Mouse (Mus musculus) thymus, adult 2 months (tissue): ENCODE results near the gene Olfr514. TPM values are rescaled to one million over a fixed set of nuclear protein-coding genes. Genes with fewer than 3 reads are reported as not detected.
"Not testable (repeated sequence)": the region's sequence is repeated elsewhere in the genome, so short reads cannot be mapped to it uniquely, and the experiment has no call there.

Source experiments
- DNase-seq: peaks from one replicate; pipeline ENCODE4 v3.0.0; 2021
- H3K27ac ChIP-seq: fragments of 200-500 bp; 2 replicates; pipeline ENCODE4 v1.5.1; 2012; ENCODE audit warnings: low read length, control low read depth; ENCODE audit not compliant: control insufficient read depth, insufficient read depth
- H3K27me3 ChIP-seq: fragments of 200-500 bp; 2 replicates; pipeline ENCODE4 v1.6.1; 2012; ENCODE audit warnings: mild to moderate bottlenecking, low read length, moderate library complexity, mixed read lengths; ENCODE audit not compliant: control insufficient read depth, insufficient read depth
- H3K36me3 ChIP-seq: fragments of 200-500 bp; 2 replicates; pipeline ENCODE4 v1.6.1; 2012; ENCODE audit warnings: mild to moderate bottlenecking, low read length, moderate library complexity; ENCODE audit not compliant: control insufficient read depth, insufficient read depth
- H3K4me1 ChIP-seq: fragments of 200-500 bp; replicated peaks from 2 replicates; pipeline ENCODE4 v1.6.1; 2012; ENCODE audit warnings: low read length; ENCODE audit not compliant: control insufficient read depth, insufficient read depth
- H3K4me3 ChIP-seq: fragments of 200-500 bp; 2 replicates; pipeline ENCODE4 v1.5.1; 2012; ENCODE audit warnings: mild to moderate bottlenecking, low read length, control low read depth, moderate library complexity; ENCODE audit not compliant: control insufficient read depth, insufficient read depth
- CTCF ChIP-seq: fragments of 200-500 bp; IDR thresholded peaks from 2 replicates; pipeline ENCODE4 v1.5.1; 2012; ENCODE audit warnings: mild to moderate bottlenecking, control low read depth, low read length, moderate library complexity, borderline replicate concordance; ENCODE audit not compliant: control insufficient read depth, poor library complexity, insufficient read depth; ENCODE audit errors: extremely low read depth
- POLR2A ChIP-seq: fragments of 200-500 bp; IDR thresholded peaks from 2 replicates; pipeline ENCODE4 v1.6.1; 2012; ENCODE audit warnings: mild to moderate bottlenecking, low read length, control low read depth, moderate library complexity; ENCODE audit not compliant: control insufficient read depth, poor library complexity, insufficient read depth; ENCODE audit errors: extremely low read depth
- WGBS: fragments of 180-500 bp; shearing (Covaris S2); methylation state at CpG from one replicate; pipeline ENCODE4 v1.1.7; 2018; 5-methylcytosine and 5-hydroxymethylcytosine counted together
- polyA plus RNA-seq: library from polyadenylated mRNA; depleted of rRNA; stranded (reverse); fragments of >200 nt; gene quantifications from 2 replicates; pipeline ENCODE4 v1.2.3, GENCODE M21; 2012; rRNA removed

The Olfr514 gene
- polyA plus RNA-seq: not detected in 2 replicates

GRCm38 (mm10) chr7:108825897-108826296, at the start of gene Olfr514:
Olfr514 (minus strand) TSS chr7:108825997.
- TF ChIP-seq CTCF (no peak), POLR2A (no peak)
- no peak within 1 kb of the TSS for H3K4me3 ChIP-seq
- H3K27me3 ChIP-seq: no peaks in the 10 kb centered on the region
- no peak for DNase-seq
- no peaks in the 10 kb centered on the region for H3K36me3 ChIP-seq
- H3K4me1 ChIP-seq: no peaks in the 10 kb centered on the region
- no peak within 1 kb of the TSS for H3K27ac ChIP-seq

- Histone ChIP-seq H3K36me3 (no peaks in the 10 kb centered on the region), H3K4me1 (no peaks in the 10 kb centered on the region), H3K4me3 (no peak within 1 kb of the TSS), H3K27me3 (no peaks in the 10 kb centered on the region), H3K27ac (no peak within 1 kb of the TSS)
- WGBS: 52% methylated on average over 2 of the region's 2 CpGs
- DNase-seq: no peak
- TF ChIP-seq POLR2A (no peak), CTCF (no peak)
These were observed 46.5 kb upstream of the Olfr514 start, which contains the start of gene Olfr517 for GRCm38 (mm10) chr7:108872279-108872678. Olfr517 (minus strand) TSS chr7:108872379.

DNA sequence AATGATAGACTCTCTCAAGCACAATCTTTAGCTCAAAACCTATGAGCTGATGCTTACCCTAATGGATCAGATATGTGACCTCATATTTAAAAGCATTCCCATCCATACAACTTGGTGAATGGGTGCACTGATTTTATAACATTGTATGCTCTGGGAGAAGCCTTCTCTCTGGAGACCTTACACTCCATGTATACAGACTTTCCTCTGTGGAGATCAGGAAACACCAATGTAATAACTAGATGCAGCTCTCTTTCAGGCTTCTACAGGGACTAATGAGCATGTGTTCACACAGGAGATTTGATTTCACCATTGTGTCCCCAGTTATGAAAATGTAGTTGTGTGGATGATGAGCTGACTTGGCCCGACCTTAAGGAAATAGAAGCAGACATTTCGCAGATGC, 24.6 kb upstream of the Olfr514 start, which contains the start of gene Olfr516:
Gene Olfr516 (minus strand): TSS at position 101 of the 400 bp plus-strand sequence.
- no peaks in the 10 kb centered on the region for H3K27me3 ChIP-seq
- no peak within 1 kb of the TSS for H3K27ac ChIP-seq
- TF ChIP-seq CTCF (no peak), POLR2A (no peak)
- no peaks in the 10 kb centered on the region for H3K4me1 ChIP-seq
- no peaks in the 10 kb centered on the region for H3K36me3 ChIP-seq
- 93% methylated on average over 2 of the region's 2 CpGs for WGBS
- no peak within 1 kb of the TSS for H3K4me3 ChIP-seq
- DNase-seq: no peak

GRCm38 (mm10) chr7:108814593-108815215, 11.1 kb downstream of the Olfr514 start:
- WGBS: 45% methylated on average over 5 of the region's 5 CpGs
- peak; percentile 4 for DNase-seq
- not testable (repeated sequence) for H3K4me3 ChIP-seq, H3K27ac ChIP-seq, H3K36me3 ChIP-seq, H3K4me1 ChIP-seq, H3K27me3 ChIP-seq

DNA sequence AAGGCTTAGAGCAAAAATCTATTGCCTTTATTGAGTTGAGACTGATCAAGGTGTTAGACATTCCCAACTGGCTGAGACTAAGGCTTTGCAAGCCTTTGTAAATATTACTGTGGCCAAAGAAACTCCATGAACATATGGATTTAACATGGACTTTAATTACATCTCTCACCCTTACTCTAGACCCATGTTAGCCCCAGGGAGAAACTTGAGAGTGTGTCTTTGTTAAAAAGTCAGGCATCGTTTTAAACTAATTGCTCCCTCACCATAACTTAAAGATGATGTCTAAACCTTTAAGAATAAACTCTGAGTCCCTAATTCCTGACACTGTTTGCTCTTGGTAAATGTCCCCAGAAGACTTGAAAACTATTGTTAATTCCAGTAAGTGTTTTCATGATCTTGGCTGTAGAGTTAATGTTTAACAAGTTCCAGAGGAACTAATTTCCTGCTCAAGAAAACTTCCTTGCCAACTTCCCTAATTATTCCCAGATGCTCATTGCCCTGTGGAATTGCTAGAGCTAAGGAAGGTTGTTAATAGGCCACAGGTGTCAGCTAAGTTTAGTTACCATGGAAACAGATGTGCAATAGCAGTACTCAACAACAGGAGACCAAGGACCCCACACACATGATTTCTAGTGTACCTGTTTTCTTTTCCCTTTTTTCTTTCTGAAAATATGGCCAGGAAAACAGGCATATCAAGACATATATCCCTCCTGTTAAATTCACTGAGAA, 28.4 kb downstream of the Olfr514 start:
- no peaks in the 10 kb centered on the region for H3K27me3 ChIP-seq
- WGBS: 70% methylated on average over 1 of the region's 1 CpGs
- H3K27ac ChIP-seq: no peak overlapping the region
- TF ChIP-seq CTCF (no peak), POLR2A (no peak)
- H3K36me3 ChIP-seq: no peaks in the 10 kb centered on the region
- no peak overlapping the region for H3K4me3 ChIP-seq
- H3K4me1 ChIP-seq: no peaks in the 10 kb centered on the region
- DNase-seq: no peak

Other genes starting within 250 kb of the Olfr514 start
- gene Olfr506, start 215.2 kb downstream of the Olfr514 start, polyA plus RNA-seq: not detected in 2 replicates
- gene Olfr507, start 204.2 kb downstream of the Olfr514 start, polyA plus RNA-seq: not detected in 2 replicates
- not detected in 2 replicates for gene Olfr508, start 196.0 kb downstream of the Olfr514 start, polyA plus RNA-seq
- gene Olfr509, start 174.1 kb downstream of the Olfr514 start, polyA plus RNA-seq: not detected in 2 replicates
- gene Olfr510, start 159.6 kb downstream of the Olfr514 start, polyA plus RNA-seq: not detected in 2 replicates
- gene Olfr512, start 112.7 kb downstream of the Olfr514 start, polyA plus RNA-seq: not detected in 2 replicates
- gene Olfr513, start 75.0 kb downstream of the Olfr514 start, polyA plus RNA-seq: not detected in 2 replicates
- gene Olfr516, start 24.5 kb upstream of the Olfr514 start, polyA plus RNA-seq: not detected in 2 replicates
- gene Olfr517, start 46.4 kb upstream of the Olfr514 start, polyA plus RNA-seq: 0.20 TPM in 1 of 2 replicates, not detected in the other
- gene Olfr518, start 59.0 kb upstream of the Olfr514 start, polyA plus RNA-seq: not detected in 2 replicates
- not detected in 2 replicates for gene Olfr519, start 68.4 kb upstream of the Olfr514 start, polyA plus RNA-seq
- gene Nlrp10, start 104.2 kb upstream of the Olfr514 start, polyA plus RNA-seq: 0.09 and 0.27 TPM in 2 replicates
- 161 and 309 TPM in 2 replicates for gene Eif3f, start 108.4 kb upstream of the Olfr514 start, polyA plus RNA-seq
- 0.54 and 0.66 TPM in 2 replicates for gene Tub, start 124.3 kb upstream of the Olfr514 start, polyA plus RNA-seq